Mouse (Mus musculus) forebrain, embryonic 16.5 days (tissue): ENCODE measurements around the gene Tbxas1. TPM values are rescaled to one million over a fixed set of nuclear protein-coding genes. Genes with fewer than 3 reads are reported as not detected.
A peak's percentile ranks its signal among the peaks of the same experiment; 100 is the strongest.

Experiments used
- ATAC-seq: fragments of 200-750 bp; cut with Nextera tagmentation; 2 replicates; pipeline ENCODE4 v1.8.0; 2017; ENCODE audit warnings: mild to moderate bottlenecking, moderate library complexity
- H3K27ac ChIP-seq: fragments of 300-500 bp; sonication (generic); 2 replicates; pipeline ENCODE4 v1.5.1; 2014; ENCODE audit warnings: low read length, control low read depth
- H3K27me3 ChIP-seq: fragments of 300-500 bp; sonication (generic); replicated peaks from 2 replicates; pipeline ENCODE4 v1.6.1; 2014; ENCODE audit warnings: low read length; ENCODE audit not compliant: control insufficient read depth, insufficient read depth
- H3K36me3 ChIP-seq: fragments of 300-500 bp; sonication (generic); 2 replicates; pipeline ENCODE4 v1.6.1; 2014; ENCODE audit not compliant: control insufficient read depth, insufficient read depth
- H3K4me1 ChIP-seq: fragments of 300-500 bp; sonication (generic); replicated peaks from 2 replicates; pipeline ENCODE4 v1.6.1; 2014; ENCODE audit warnings: low read length; ENCODE audit not compliant: control insufficient read depth, insufficient read depth
- H3K4me2 ChIP-seq: fragments of 300-500 bp; sonication (generic); 2 replicates; pipeline ENCODE4 v1.6.1; 2014; ENCODE audit warnings: mild to moderate bottlenecking, low read length, control low read depth
- H3K4me3 ChIP-seq: fragments of 300-500 bp; sonication (generic); replicated peaks from 2 replicates; pipeline ENCODE4 v1.5.1; 2014; ENCODE audit warnings: mild to moderate bottlenecking, low read length, control low read depth
- H3K9ac ChIP-seq: fragments of 300-500 bp; sonication (generic); replicated peaks from 2 replicates; pipeline ENCODE4 v1.6.1; 2014; ENCODE audit warnings: low read depth, low read length, control low read depth
- H3K9me3 ChIP-seq: fragments of 300-500 bp; sonication (generic); 2 replicates; pipeline ENCODE4 v1.6.1; 2016; ENCODE audit warnings: low read length; ENCODE audit not compliant: control insufficient read depth
- WGBS: fragments of 180-500 bp; shearing (Covaris S2); extraction: QIAGEN DNeasy Blood & Tissue Kit; methylation state at CpG from one replicate; pipeline ENCODE4 v1.1.7; 2014; 5-methylcytosine and 5-hydroxymethylcytosine counted together
- polyA plus RNA-seq: library from polyadenylated mRNA; unstranded; fragments of >200 nt; fragmentation: Nextera tagmentation; extraction: Ambion mirVana; gene quantifications from 2 replicates; pipeline ENCODE4 v1.2.1, GENCODE M21; 2015

The Tbxas1 gene
- polyA plus RNA-seq, 1 experiment from 2014 or later: 1.1 TPM

DNA sequence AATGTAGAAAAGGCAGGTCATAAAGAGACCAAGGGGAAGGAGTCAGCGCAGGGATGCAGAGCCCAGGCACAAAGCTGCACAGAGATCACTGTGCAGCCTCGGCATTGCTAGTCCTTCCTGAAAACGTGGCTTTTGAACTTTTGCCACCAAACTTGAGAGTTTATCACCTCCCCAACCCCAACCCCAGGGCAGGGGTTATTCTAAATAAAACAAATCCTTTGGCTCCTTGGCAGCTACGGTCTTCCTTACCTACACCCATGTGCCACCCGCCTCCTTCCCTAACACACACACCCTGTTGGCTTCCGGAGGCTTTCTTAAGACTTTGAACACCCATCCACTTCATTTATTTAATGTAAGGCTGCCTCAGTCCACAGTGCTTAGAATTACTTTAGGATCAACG, 127.9 kb downstream of the Tbxas1 start:
- ATAC-seq: no peak
- Histone ChIP-seq H3K4me2 (no peak overlapping the region), H3K4me1 (peaks cover 8% of the 10 kb centered on the region; the same call in 1 of the 2 replicates), H3K9me3 (no peaks in the 10 kb centered on the region), H3K4me3 (no peak overlapping the region), H3K36me3 (no peaks in the 10 kb centered on the region), H3K27ac (no peak overlapping the region), H3K27me3 (no peaks in the 10 kb centered on the region), H3K9ac (no peak overlapping the region)
- WGBS: 82% methylated on average over 7 of the region's 7 CpGs

DNA sequence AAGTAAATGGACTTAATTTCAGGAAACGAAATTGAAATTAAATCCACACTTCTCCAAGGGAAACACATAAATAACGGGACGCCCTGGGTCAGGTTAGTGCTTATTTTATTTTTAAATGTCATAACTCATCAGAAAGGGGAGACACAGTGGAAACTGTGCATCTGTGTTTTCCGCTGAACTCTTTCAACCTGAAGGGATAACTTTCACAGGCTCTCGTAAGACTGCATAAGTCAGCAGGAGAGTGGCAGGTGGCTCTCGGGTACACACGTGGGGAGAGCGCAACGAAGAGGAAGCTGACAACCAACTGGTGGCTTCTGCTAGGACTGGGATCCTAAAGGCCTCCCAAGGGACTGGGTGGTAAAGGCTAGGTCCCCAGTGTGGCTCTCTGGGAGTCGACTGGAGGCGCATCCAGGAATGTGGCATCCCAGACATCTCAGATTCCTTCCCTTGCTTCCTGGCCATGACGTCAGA, 128.8 kb downstream of the Tbxas1 start:
- Histone ChIP-seq H3K27ac (no peak overlapping the region), H3K4me3 (no peak overlapping the region), H3K4me2 (no peak overlapping the region), H3K4me1 (peaks cover 8% of the 10 kb centered on the region; the same call in 1 of the 2 replicates), H3K9ac (no peak overlapping the region), H3K36me3 (no peaks in the 10 kb centered on the region), H3K27me3 (no peaks in the 10 kb centered on the region), H3K9me3 (no peaks in the 10 kb centered on the region)
- 84% methylated on average over 12 of the region's 12 CpGs for WGBS
- ATAC-seq: no peak

- Histone ChIP-seq H3K4me1 (peaks cover 8% of the 10 kb centered on the region; the same call in 1 of the 2 replicates), H3K36me3 (no peaks in the 10 kb centered on the region), H3K4me2 (no peak overlapping the region), H3K4me3 (no peak overlapping the region), H3K9ac (no peak overlapping the region), H3K9me3 (no peaks in the 10 kb centered on the region), H3K27ac (no peak overlapping the region), H3K27me3 (no peaks in the 10 kb centered on the region)
- ATAC-seq: peak; percentile 33; the same call in 1 of the 2 replicates
- WGBS: 56% methylated on average over 20 of the region's 20 CpGs
Observed at GRCm38 (mm10) chr6:39005267-39005944, 130.2 kb downstream of the Tbxas1 start.

DNA sequence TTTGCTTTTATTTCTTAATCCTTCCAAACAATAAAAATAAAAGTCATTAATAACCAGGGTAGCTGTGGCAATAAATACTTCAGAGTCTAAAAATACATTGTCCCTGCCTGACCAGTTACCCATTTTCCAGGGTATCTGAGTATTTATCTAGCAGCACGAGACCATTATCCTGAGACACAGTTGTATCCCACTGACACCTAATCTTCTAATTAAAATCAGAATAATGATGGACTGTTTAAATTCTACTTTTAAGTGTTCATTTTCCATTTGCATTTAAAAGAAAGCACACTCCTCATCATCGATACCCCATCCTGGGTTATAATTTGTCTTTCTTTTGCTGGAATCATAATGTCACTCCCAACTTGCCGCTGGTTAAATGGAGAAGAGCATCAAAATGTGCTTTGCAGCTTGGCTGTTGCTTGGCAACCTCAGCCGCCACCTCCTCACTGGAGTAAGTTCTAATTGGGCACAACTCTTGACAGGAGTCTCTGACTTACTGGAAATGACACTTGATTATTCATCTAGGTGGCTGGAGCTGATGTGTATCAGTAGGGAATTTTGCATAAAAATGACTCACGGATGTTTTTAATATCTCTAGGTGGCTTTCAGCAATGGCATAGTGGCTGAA, 130.9 kb downstream of the Tbxas1 start:
- no peaks in the 10 kb centered on the region for H3K36me3 ChIP-seq
- H3K27me3 ChIP-seq: no peaks in the 10 kb centered on the region
- peak; percentile 81 for ATAC-seq
- 16% methylated on average over 5 of the region's 5 CpGs for WGBS
- peaks cover 8% of the 10 kb centered on the region; the same call in 1 of the 2 replicates for H3K4me1 ChIP-seq
- no peak overlapping the region for H3K9ac ChIP-seq
- no peak overlapping the region for H3K4me3 ChIP-seq
- no peak overlapping the region for H3K27ac ChIP-seq
- H3K4me2 ChIP-seq: no peak overlapping the region
- H3K9me3 ChIP-seq: no peaks in the 10 kb centered on the region

- peaks cover 8% of the 10 kb centered on the region; the same call in 1 of the 2 replicates for H3K4me1 ChIP-seq
- H3K9me3 ChIP-seq: no peaks in the 10 kb centered on the region
- ATAC-seq: no peak
- H3K36me3 ChIP-seq: no peaks in the 10 kb centered on the region
- no peak overlapping the region for H3K27ac ChIP-seq
- no peak overlapping the region for H3K9ac ChIP-seq
- H3K4me2 ChIP-seq: no peak overlapping the region
- no peak overlapping the region for H3K4me3 ChIP-seq
- H3K27me3 ChIP-seq: no peaks in the 10 kb centered on the region
- WGBS: 66% methylated on average over 5 of the region's 5 CpGs
Observed at GRCm38 (mm10) chr6:39007223-39007622, 132.0 kb downstream of the Tbxas1 start.

DNA sequence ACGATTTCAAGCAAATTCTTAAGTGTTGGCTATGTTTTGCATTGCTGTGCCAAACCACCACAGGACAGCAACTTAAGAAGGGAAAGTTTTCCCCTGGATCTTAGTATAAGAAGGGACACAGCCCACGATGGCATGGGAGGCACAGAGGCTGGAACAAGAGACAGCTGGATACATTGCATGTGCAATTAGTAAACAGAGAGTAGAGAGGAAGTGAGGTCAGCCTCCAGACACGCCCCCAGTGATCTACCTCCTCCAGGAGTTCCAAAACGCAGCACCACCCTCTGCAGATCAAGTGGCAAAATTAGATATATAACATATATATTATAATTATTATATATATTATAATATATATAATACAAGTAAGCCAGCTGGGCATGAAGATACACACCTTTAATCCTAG, 132.9 kb downstream of the Tbxas1 start:
- H3K27me3 ChIP-seq: no peaks in the 10 kb centered on the region
- no peak for ATAC-seq
- no peak overlapping the region for H3K9ac ChIP-seq
- no peak overlapping the region for H3K4me3 ChIP-seq
- no peak overlapping the region for H3K4me2 ChIP-seq
- no peak overlapping the region for H3K27ac ChIP-seq
- no peaks in the 10 kb centered on the region for H3K36me3 ChIP-seq
- H3K4me1 ChIP-seq: peaks cover 8% of the 10 kb centered on the region; the same call in 1 of the 2 replicates
- no peaks in the 10 kb centered on the region for H3K9me3 ChIP-seq
- WGBS: 77% methylated on average over 4 of the region's 4 CpGs

DNA sequence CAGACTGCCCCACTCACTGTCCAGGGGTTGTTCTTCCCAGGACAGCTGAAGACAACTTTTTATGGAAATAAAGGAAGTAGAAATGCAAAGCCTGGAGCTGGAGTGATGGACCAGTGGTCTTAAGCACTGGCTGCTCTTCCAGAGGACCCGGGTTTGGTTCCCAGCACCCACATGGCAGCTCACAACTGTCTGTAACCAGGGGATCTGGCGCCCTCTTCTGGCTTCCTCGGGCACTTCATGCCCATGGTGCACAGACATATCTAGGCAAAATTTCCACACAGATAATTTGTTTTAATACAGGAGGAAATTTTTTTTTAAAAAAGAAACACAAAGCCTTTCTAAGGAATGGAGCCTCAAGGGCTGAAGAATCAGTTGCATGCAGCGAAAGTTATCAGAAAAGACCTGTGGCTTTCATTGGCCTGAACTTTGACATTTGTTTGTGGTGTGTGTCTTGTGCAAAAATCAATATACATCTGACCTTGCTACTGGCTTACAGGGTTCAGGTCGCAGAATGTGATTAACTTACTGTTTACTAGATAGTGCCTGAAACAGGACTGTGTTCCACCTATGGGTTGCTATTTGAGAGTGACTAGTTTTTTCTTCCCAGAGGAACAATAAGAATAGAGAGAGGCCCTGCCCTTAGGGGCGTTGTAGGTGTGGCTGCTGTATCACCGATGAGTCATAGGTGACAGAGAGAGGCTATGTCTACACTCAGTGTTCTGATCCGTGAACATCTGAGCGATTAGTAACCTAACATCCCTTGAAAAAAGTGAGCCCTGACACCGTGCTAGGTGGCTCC, 138.0 kb downstream of the Tbxas1 start:
- no peak overlapping the region for H3K4me3 ChIP-seq
- no peaks in the 10 kb centered on the region for H3K4me1 ChIP-seq
- no peak overlapping the region for H3K9ac ChIP-seq
- H3K36me3 ChIP-seq: no peaks in the 10 kb centered on the region
- 90% methylated on average over 10 of the region's 10 CpGs for WGBS
- ATAC-seq: no peak
- no peaks in the 10 kb centered on the region for H3K27me3 ChIP-seq
- no peak overlapping the region for H3K4me2 ChIP-seq
- no peak overlapping the region for H3K27ac ChIP-seq
- no peaks in the 10 kb centered on the region for H3K9me3 ChIP-seq

GRCm38 (mm10) chr6:39017942-39018341, 142.7 kb downstream of the Tbxas1 start:
- 0 out of 2 replicates have a peak, but pooled peaks cover 2% of the 10 kb centered on the region for H3K4me1 ChIP-seq
- H3K9ac ChIP-seq: no peak overlapping the region
- WGBS: 89% methylated on average over 11 of the region's 11 CpGs
- H3K36me3 ChIP-seq: no peaks in the 10 kb centered on the region
- peaks cover 2% of the 10 kb centered on the region; the same call in 1 of the 2 replicates for H3K9me3 ChIP-seq
- H3K4me3 ChIP-seq: no peak overlapping the region
- H3K4me2 ChIP-seq: no peak overlapping the region
- ATAC-seq: no peak
- no peaks in the 10 kb centered on the region; the same call in 1 of the 2 replicates for H3K27me3 ChIP-seq
- H3K27ac ChIP-seq: no peak overlapping the region

- WGBS: 74% methylated on average over 7 of the region's 7 CpGs
- ATAC-seq: no peak
- H3K36me3 ChIP-seq: no peaks in the 10 kb centered on the region
- no peak overlapping the region for H3K27ac ChIP-seq
- 0 out of 2 replicates have a peak, but pooled peaks cover 5% of the 10 kb centered on the region for H3K4me1 ChIP-seq
- H3K27me3 ChIP-seq: no peaks in the 10 kb centered on the region; the same call in 1 of the 2 replicates
- no peak overlapping the region for H3K4me3 ChIP-seq
- H3K9me3 ChIP-seq: peaks cover 2% of the 10 kb centered on the region; the same call in 1 of the 2 replicates
- H3K9ac ChIP-seq: no peak overlapping the region
- H3K4me2 ChIP-seq: no peak overlapping the region
Observed at GRCm38 (mm10) chr6:39018805-39019204, 143.6 kb downstream of the Tbxas1 start.
